Mouse (Mus musculus) heart, postnatal 36 days (tissue): Measurements from ENCODE around the gene Bpifa5. TPM values are rescaled to one million over a fixed set of nuclear protein-coding genes. Genes with fewer than 3 reads are reported as not detected.

Experiments used
- DNase-seq, 2 experiments: peaks; one replicate each; pipeline ENCODE4 v3.0.0; 2021 to 2022
- intact Hi-C: fragments of 180-260 bp; cut with DNase I; formaldehyde crosslinking; loops from one replicate; pipeline ENCODE4 v1.15.1; 2025
- total RNA-seq, 2 experiments: library from RNA; stranded (reverse); gene quantifications; 2 replicates each; pipeline ENCODE4 v1.2.3; 2021

Bpifa5 gene
- total RNA-seq, 2 experiments from 2014 or later: not detected

DNA sequence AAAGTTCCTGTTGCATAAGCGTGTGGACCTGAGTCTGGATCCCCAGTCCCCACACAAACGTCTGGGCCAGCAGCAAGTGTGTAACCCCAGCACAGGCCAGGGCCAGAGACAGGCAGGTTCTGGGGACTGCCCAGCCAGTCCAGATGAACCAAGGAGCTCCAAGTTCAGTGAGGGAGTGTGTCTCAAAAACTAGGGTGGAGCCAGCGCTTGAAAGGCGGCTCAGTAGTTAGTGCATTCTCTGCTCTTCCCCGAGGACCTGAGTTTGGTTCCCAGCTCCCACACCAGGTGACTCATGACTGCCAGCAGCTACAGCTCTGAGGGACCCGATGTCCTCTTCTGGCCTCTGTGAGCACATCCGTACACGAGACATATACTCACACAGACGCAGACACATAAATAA lies 34.6 kb downstream of the Bpifa5 start:
- intact Hi-C loops: no loop called here
- no peak for DNase-seq

DNA sequence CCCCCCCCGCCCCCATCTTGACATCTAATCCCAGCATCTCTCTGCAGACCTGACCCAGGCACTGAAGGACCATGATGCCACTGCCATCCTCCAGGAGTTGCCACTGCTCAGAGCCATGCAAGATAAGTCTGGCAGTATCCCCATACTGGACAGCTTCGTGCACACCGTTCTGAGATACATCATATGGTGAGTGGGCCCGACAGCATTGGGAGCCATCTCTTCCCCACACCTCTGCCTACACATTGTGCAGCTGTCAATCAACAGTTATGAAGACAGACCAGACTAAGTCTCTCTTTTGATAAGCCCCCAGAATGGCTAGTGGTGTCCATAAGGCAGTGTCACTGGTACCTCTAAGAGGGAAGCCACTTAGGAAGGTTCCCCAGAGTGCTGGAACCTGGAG lies 42.2 kb downstream of the Bpifa5 start:
- intact Hi-C loops: no loop called here
- no peak for DNase-seq

DNA sequence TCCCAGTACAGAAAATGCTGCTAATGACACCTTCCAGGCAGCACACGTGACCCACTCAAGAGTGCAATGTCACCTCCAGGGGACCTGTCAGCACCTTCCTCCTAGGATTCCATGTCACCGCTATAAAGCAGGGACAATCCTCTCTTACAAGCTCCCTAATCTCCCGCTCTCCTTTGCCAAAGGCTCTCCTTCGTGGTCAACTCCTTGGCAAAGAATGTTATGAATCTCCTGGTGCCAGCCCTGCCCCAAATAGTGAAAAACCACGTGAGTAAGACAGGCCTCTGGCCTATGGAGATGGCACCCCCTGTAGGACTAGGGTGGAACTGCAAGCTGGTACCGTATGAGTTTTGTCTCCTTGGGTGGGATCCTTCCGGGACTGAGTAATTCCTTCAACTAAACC lies 44.5 kb downstream of the Bpifa5 start:
- peak; percentile 54 to 68 for DNase-seq
- intact Hi-C loops: loop anchor here (1.0 to 2.0 kb wide), 2 partner anchors 14 to 34 kb away; no protein-coding TSS in a partner anchor

DNA sequence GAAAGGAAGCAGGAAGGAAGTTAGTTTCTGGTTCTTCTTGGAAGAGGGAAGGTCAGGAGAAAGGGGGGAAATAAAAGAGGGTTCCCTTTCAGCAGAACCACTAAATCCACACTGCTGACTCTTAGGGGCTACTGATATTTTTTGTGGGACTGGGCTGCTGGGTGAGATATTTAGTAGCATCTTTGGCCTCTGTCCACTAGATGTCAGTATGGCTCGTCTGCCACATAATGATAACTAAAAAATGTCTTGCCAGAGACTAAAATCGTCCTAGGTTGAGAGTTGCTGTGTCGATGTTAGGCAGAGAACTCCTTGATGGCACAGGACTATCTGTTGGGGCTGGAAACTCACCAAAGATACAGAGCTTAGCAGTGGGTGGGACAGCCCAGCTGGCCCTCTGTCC lies 46.7 kb downstream of the Bpifa5 start:
- intact Hi-C loops: no loop called here
- no peak for DNase-seq

DNA sequence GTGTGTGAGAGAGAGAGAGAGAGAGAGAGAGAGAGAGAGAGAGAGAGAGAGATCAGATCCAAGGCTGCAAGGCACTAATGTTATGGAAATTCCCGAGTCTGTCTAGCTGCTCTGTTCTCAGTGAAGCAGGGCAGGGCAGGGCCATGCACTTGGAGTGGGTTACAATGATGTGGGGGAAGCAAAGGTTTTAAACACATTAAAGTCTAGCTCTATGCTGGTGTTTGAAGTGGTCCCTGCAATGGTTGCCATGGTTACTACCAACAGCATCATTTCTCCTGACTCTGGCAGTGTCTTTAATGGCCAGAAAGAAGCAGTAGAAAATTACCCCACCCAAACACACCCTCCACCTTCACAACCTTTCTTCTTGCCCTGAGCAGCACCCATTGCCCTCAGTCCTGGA lies 48.7 kb downstream of the Bpifa5 start:
- no peak for DNase-seq
- intact Hi-C loops: no loop called here

DNA sequence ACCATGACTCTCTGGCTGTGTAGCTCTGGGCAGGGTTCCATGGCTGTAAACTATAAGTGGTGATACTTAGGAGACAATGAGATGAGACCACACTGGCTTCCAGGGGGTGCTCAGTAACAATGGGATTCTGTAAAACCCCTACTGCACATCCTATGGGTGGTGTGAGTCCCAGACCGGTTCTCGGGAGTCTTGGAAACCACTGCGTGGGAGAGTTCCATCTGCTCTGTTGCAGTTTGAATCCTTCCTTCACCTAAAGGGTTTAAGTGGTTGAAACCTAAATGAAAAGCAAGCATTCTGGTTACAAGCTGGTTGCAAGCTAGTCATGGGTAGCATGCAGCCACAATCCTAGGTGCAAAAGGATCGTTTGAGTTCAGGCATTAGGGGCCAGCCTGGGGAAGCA lies 49.5 kb downstream of the Bpifa5 start:
- intact Hi-C loops: no loop called here

DNA sequence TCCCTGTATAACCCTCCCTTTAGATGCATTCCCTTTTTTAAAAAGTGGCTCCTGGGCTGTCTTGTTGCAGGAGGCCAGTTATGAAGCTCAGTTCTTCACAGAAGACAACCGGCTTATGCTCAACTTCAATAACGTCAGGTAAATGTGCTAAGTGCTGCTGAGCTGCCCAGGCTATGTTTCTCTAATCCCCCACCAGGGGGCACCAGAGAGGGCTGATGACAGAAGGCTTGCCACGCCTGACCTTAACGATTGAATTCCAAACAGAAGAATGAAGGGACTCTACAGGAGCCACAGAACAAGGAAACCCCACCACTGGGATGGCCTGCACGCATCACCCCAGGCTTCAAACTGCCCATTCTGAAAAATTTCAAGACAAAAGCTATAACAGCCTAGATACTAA lies 52.8 kb downstream of the Bpifa5 start:
- peak; percentile 59 to 76 for DNase-seq
- intact Hi-C loops: loop anchor here (1.0 kb wide), 1 partner anchor 79 kb away; no protein-coding TSS in a partner anchor

More for the DNA sequence above, 49.5 kb downstream of the Bpifa5 start:
- DNase-seq: no peak

Other genes with a start within 250 kb of the Bpifa5 start
- gene Bpifb3, start 244.4 kb upstream of the Bpifa5 start, total RNA-seq: not detected
- gene Bpifb4, start 224.4 kb upstream of the Bpifa5 start, total RNA-seq: not detected
- not detected for gene Bpifa6, start 187.7 kb upstream of the Bpifa5 start, total RNA-seq
- gene Bpifa2, start 154.3 kb upstream of the Bpifa5 start, total RNA-seq: not detected
- gene Bpifa3, start 32.3 kb upstream of the Bpifa5 start, total RNA-seq: not detected
- not detected for gene Bpifa1, start 19.7 kb upstream of the Bpifa5 start, total RNA-seq
- gene Bpifb1, start 28.2 kb downstream of the Bpifa5 start, total RNA-seq: not detected
- gene Bpifb5, start 61.1 kb downstream of the Bpifa5 start, total RNA-seq: not detected
- not detected for gene Bpifb9a, start 95.2 kb downstream of the Bpifa5 start, total RNA-seq
- gene Bpifb9b, start 144.6 kb downstream of the Bpifa5 start, total RNA-seq: not detected
- gene Cdk5rap1, start 210.4 kb downstream of the Bpifa5 start, total RNA-seq: 10 to 100 TPM; 20.4 to 23.7 TPM
- gene Snta1, start 245.5 kb downstream of the Bpifa5 start, total RNA-seq: 10 to 100 TPM; 70.2 to 99.0 TPM